Mouse (Mus musculus) liver, embryonic 16.5 days (tissue): ENCODE measurements at regions not wholly inside any gene's neighbourhood (a gene's known extent, or its start where the extent isn't known, plus 50 kb on each side); places are given as distances from the start of the nearest gene placed in this dataset.

Experiments used
- ATAC-seq: fragments of 200-750 bp; cut with Nextera tagmentation; 2 replicates; pipeline ENCODE4 v1.8.0; 2017; ENCODE audit warnings: low read depth, mild to moderate bottlenecking, moderate number of reproducible peaks, moderate library complexity
- H3K27ac ChIP-seq: fragments of 300-500 bp; sonication (generic); 2 replicates; pipeline ENCODE4 v1.5.1; 2014; ENCODE audit warnings: mild to moderate bottlenecking, low read length
- H3K27me3 ChIP-seq: fragments of 300-500 bp; sonication (generic); 2 replicates; pipeline ENCODE4 v1.6.1; 2014; ENCODE audit warnings: low read depth, low read length, mixed read lengths; ENCODE audit not compliant: control insufficient read depth, insufficient read depth
- H3K36me3 ChIP-seq: fragments of 300-500 bp; sonication (generic); 2 replicates; pipeline ENCODE4 v1.6.1; 2014; ENCODE audit warnings: mild to moderate bottlenecking; ENCODE audit not compliant: control insufficient read depth, insufficient read depth
- H3K4me1 ChIP-seq: fragments of 300-500 bp; sonication (generic); 2 replicates; pipeline ENCODE4 v1.6.1; 2014; ENCODE audit warnings: low read depth, low read length, mixed read lengths; ENCODE audit not compliant: control insufficient read depth
- H3K4me2 ChIP-seq: fragments of 300-500 bp; sonication (generic); 2 replicates; pipeline ENCODE4 v1.6.1; 2014; ENCODE audit warnings: low read depth, low read length, mixed read lengths
- H3K4me3 ChIP-seq: fragments of 300-500 bp; sonication (generic); 2 replicates; pipeline ENCODE4 v1.5.1; 2014; ENCODE audit warnings: low read depth, mild to moderate bottlenecking, low read length
- H3K9ac ChIP-seq: fragments of 300-500 bp; sonication (generic); 2 replicates; pipeline ENCODE4 v1.6.1; 2014; ENCODE audit warnings: low read depth, low read length
- H3K9me3 ChIP-seq: fragments of 300-500 bp; sonication (generic); replicated peaks from 2 replicates; pipeline ENCODE4 v1.6.1; 2016; ENCODE audit warnings: low read length; ENCODE audit not compliant: control insufficient read depth
- WGBS: fragments of 180-500 bp; shearing (Covaris S2); extraction: QIAGEN DNeasy Blood & Tissue Kit; methylation state at CpG from one replicate; pipeline ENCODE4 v1.1.7; 2014; ENCODE audit not compliant: insufficient replicate concordance; 5-methylcytosine and 5-hydroxymethylcytosine counted together

DNA sequence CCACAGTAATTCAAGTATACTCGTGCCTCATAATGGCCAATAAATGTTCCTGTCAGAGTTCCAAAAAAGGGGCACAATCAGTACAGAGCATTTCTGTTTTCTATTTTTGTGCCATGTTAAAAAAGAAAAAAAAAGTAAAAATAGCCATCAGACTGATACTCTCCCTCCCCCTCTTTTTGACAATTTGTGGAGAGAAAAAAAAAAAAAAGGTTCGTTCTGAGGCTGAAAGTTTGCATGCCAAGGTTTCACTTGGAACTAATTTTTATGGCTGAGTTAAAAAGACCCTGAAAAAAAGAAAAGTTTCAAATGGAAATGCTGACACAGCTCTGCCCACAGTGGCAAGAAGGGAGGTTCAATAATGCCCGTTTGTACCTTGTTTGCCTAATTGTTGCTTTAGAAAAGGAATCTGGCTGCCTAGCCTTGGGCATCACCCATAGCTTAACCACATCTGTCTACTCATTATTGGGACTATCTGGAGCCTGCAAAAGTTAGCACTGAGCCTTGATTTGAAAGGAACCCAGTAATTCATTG is 291.9 kb downstream of the Lmo4 start:
- Histone ChIP-seq H3K9me3 (no peaks in the 10 kb centered on the region), H3K4me2 (no peak overlapping the region), H3K9ac (no peak overlapping the region), H3K27me3 (no peaks in the 10 kb centered on the region), H3K36me3 (no peaks in the 10 kb centered on the region), H3K4me3 (no peak overlapping the region), H3K27ac (no peak overlapping the region), H3K4me1 (no peaks in the 10 kb centered on the region)
- ATAC-seq: no peak
- WGBS: 40% methylated on average over 3 of the region's 3 CpGs

DNA sequence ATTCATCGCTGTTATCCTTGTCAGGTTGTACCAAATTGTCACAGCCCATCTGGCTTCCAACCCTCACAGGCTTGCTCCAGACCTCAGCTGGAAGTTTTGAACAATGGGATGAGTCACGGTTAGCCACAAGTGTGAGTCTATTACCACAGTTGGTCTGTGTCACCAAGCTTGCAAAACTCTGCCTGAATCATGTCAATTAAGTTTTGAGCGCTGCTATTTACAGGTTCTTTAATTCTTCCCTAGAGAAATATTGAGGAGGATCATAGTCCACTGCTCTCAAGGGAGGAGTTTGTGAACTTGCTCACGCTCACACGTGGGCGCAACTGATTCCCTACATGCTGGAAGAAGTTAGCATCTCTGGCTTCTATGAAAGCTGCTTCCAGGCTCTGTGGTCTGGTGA is 292.6 kb downstream of the Lmo4 start:
- H3K4me1 ChIP-seq: no peaks in the 10 kb centered on the region

DNA sequence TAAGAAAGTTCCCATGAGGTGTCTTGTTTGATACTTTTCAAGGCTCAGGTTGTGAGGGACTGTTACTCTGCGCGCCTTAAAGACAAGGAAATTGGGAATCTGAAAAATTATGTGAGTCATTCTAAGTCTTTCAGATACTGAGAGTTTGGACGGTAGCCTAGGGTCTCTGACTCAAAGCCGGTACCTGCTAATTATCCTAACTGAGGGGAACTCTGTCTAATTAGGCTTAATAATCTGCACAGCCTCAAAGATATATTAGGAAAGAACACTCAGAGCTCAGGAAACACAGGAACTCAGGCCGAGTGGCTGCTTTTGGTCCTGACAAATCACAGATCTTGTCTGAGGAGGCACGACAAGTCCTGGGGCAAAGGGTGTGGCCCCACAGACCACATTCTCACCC is 295.7 kb downstream of the Lmo4 start:
- H3K9me3 ChIP-seq: no peaks in the 10 kb centered on the region
- H3K27ac ChIP-seq: no peak overlapping the region
- no peak overlapping the region for H3K4me3 ChIP-seq
- H3K27me3 ChIP-seq: no peaks in the 10 kb centered on the region
- no peak for ATAC-seq
- WGBS: 57% methylated on average over 6 of the region's 6 CpGs
- H3K36me3 ChIP-seq: no peaks in the 10 kb centered on the region
- no peak overlapping the region for H3K4me2 ChIP-seq
- H3K9ac ChIP-seq: no peak overlapping the region
- no peaks in the 10 kb centered on the region for H3K4me1 ChIP-seq

More for the DNA sequence above, 292.6 kb downstream of the Lmo4 start:
- Histone ChIP-seq H3K9me3 (no peaks in the 10 kb centered on the region), H3K36me3 (no peaks in the 10 kb centered on the region), H3K27ac (no peak overlapping the region), H3K4me2 (no peak overlapping the region), H3K9ac (no peak overlapping the region), H3K27me3 (no peaks in the 10 kb centered on the region), H3K4me3 (no peak overlapping the region)
- 58% methylated on average over 6 of the region's 6 CpGs for WGBS
- no peak for ATAC-seq

DNA sequence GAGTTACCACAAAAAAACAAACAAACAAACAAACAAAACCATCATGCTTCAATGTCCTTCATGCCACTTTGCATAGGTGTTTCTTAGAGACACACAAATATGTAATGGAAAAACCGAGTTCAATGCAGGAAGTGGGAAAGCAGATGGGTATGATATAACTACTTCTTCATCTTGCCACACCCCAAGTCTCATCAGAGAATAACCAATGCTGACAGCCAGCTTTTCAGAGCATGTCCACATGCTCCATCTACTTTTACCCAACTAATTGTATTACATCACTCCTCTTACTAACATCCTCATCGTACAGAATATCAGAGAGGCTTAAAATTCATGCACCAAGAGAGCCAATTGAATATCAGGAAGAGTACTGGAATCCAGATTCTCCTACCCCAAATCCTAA is 301.6 kb downstream of the Lmo4 start:
- H3K27ac ChIP-seq: no peak overlapping the region
- no peak overlapping the region for H3K9ac ChIP-seq
- H3K4me3 ChIP-seq: no peak overlapping the region
- WGBS: 45% methylated on average over 2 of the region's 2 CpGs
- no peaks in the 10 kb centered on the region for H3K36me3 ChIP-seq
- H3K4me2 ChIP-seq: no peak overlapping the region
- no peaks in the 10 kb centered on the region for H3K4me1 ChIP-seq
- no peak for ATAC-seq
- no peaks in the 10 kb centered on the region for H3K27me3 ChIP-seq
- no peaks in the 10 kb centered on the region for H3K9me3 ChIP-seq

DNA sequence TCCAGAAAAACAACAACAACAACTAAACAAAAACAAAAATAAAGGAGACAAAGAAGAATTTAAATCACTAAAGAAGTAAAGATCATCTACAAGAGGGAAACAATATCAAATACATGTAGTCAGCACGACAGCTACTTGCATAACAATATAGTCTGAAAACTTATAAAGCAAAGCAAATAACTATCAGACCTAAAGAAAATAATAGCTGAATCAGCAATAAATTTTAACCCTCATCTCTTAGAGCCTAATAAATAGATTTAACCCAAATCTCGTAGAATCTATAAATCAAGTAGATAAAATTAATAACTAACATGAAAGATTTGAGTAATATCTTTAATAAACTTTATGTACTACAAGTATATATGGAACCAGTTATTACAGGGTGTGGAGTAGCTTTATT is 324.2 kb downstream of the Lmo4 start:
- Histone ChIP-seq H3K27ac (no peak overlapping the region), H3K4me3 (no peak overlapping the region), H3K4me1 (no peaks in the 10 kb centered on the region), H3K9me3 (no peaks in the 10 kb centered on the region), H3K4me2 (no peak overlapping the region), H3K27me3 (no peaks in the 10 kb centered on the region), H3K9ac (no peak overlapping the region), H3K36me3 (no peaks in the 10 kb centered on the region)
- WGBS: 62% methylated on average over 2 of the region's 2 CpGs
- ATAC-seq: no peak

DNA sequence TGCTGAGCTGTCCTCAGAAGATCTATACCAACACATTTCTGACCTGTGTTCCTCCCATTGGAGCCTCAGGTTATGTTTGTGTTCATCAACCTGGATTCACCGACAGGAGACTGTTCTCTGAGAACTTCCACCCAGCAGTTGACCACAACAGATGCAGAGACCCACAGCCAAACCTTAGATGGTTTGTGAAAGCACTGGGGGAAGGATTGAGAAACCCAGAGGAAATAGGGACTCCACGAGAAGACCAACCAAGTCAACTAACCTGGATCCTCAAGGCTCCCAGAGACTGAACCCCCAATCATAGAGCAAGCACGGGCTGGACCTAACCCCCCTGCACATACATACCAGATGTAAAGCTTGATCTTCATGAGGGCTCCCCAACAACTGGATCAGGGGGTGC is 331.1 kb downstream of the Lmo4 start:
- no peaks in the 10 kb centered on the region for H3K36me3 ChIP-seq
- 47% methylated on average over 3 of the region's 3 CpGs for WGBS
- no peak overlapping the region for H3K9ac ChIP-seq
- no peak overlapping the region for H3K27ac ChIP-seq
- H3K27me3 ChIP-seq: no peaks in the 10 kb centered on the region
- H3K4me2 ChIP-seq: no peak overlapping the region
- H3K4me1 ChIP-seq: no peaks in the 10 kb centered on the region
- H3K4me3 ChIP-seq: no peak overlapping the region
- H3K9me3 ChIP-seq: no peaks in the 10 kb centered on the region
- no peak for ATAC-seq

DNA sequence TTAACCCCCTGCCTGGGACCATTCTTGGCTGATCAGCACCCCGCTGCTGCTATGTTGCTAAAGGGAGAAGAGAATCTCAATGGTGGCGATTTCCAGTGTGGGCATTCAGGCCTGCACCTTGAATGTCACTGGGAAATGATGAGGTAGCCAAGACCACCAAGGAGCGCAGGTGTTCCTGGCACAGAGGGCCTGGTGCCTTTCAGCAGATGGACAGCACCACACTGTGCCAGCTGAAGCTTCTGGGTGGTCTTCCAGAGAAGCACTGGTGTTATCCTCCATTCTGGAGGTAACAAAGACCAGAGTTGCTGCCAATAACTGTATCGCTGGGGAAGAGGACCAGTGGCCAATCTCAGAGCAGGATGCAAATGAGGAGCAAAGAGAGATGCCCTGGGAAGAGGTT is 338.5 kb downstream of the Lmo4 start:
- Histone ChIP-seq H3K4me3 (no peak overlapping the region), H3K36me3 (no peaks in the 10 kb centered on the region), H3K4me1 (no peaks in the 10 kb centered on the region), H3K4me2 (no peak overlapping the region), H3K27ac (no peak overlapping the region), H3K9me3 (no peaks in the 10 kb centered on the region), H3K9ac (no peak overlapping the region), H3K27me3 (no peaks in the 10 kb centered on the region)
- no peak for ATAC-seq
- WGBS: 57% methylated on average over 4 of the region's 4 CpGs

DNA sequence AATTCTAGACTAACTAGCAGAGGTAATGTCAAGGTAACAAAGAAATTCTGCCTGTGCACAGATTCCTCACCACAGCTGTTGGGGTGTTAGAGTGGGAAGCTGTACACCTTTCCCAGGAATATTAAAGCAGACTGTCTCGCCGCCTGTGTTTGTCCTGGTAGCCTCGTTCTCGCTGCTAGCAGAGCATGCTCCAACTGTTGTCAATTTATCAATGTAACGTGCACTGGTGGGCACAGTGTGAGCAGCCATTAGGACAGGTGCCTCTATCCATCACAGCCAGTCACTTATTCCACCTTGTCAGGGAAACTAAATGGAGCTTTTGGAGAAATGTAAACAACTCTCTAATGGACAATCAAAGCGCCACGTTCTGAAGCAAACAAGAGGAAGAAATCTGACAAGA is 339.4 kb downstream of the Lmo4 start:
- ATAC-seq: no peak
- Histone ChIP-seq H3K4me3 (no peak overlapping the region), H3K36me3 (no peaks in the 10 kb centered on the region), H3K4me2 (no peak overlapping the region), H3K4me1 (no peaks in the 10 kb centered on the region), H3K27me3 (no peaks in the 10 kb centered on the region), H3K9ac (no peak overlapping the region), H3K27ac (no peak overlapping the region), H3K9me3 (no peaks in the 10 kb centered on the region)
- 67% methylated on average over 7 of the region's 7 CpGs for WGBS

DNA sequence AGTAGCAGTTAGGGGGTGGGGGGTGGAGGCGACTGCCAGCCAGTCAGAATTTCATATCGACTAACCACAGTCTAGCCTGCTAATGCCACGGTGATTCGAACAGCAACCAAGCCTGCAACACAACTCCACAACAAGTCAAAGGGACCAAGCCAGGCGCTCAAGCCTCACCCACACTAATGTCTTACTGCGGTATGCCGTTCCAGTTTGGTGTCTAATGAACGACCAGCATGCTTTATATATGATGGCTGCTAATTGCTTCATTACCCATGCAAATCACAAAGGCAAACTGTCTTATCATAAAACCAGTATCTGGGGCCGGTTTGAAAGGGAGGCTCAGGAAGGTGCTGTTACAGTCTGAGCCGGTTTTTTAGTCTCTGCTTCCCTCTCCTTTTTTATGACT is 340.5 kb downstream of the Lmo4 start:
- Histone ChIP-seq H3K9me3 (no peaks in the 10 kb centered on the region), H3K4me3 (no peak overlapping the region), H3K4me1 (no peaks in the 10 kb centered on the region), H3K36me3 (no peaks in the 10 kb centered on the region), H3K27ac (no peak overlapping the region), H3K4me2 (no peak overlapping the region), H3K9ac (no peak overlapping the region), H3K27me3 (no peaks in the 10 kb centered on the region)
- 37% methylated on average over 10 of the region's 10 CpGs for WGBS
- ATAC-seq: no peak

DNA sequence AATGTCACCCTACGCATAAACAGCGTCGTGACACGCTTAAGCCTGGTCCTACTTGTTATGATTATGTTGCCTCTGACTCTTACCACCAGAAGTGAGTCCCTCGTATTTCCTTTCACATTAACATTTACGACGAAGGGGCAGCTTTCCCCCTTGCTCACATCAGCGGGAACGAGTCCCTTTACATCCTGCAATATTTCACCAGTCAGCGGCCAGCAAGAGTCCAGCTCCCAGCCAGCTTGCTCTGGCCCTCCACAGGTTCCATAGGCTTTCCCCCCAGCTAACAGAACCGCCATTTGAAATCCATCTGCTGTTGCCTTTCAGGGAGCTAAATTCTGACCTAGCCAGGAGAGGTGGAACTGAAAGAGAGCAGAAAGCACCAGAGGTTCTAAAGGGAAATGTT is 342.5 kb downstream of the Lmo4 start:
- no peak overlapping the region for H3K4me2 ChIP-seq
- no peak overlapping the region for H3K4me3 ChIP-seq
- no peaks in the 10 kb centered on the region for H3K4me1 ChIP-seq
- no peak overlapping the region for H3K27ac ChIP-seq
- no peaks in the 10 kb centered on the region for H3K36me3 ChIP-seq
- WGBS: 43% methylated on average over 11 of the region's 11 CpGs
- H3K9me3 ChIP-seq: no peaks in the 10 kb centered on the region
- H3K27me3 ChIP-seq: no peaks in the 10 kb centered on the region
- ATAC-seq: no peak
- H3K9ac ChIP-seq: no peak overlapping the region
